Mouse (Mus musculus) embryonic facial prominence, embryonic 14.5 days (tissue): ENCODE data around the gene Prss53. TPM values are rescaled to one million over a fixed set of nuclear protein-coding genes. Genes with fewer than 3 reads are reported as not detected.

Experiments used
- ATAC-seq: fragments of 200-750 bp; cut with Nextera tagmentation; 2 replicates; pipeline ENCODE4 v1.8.0; 2017; ENCODE audit warnings: low read depth, moderate number of reproducible peaks, moderate TSS enrichment
- DNase-seq: peaks from one replicate; pipeline ENCODE4 v3.0.0-alpha.2; 2015; ENCODE audit warnings: low spot score
- H3K27ac ChIP-seq: fragments of 300-500 bp; sonication (generic); replicated peaks from 2 replicates; pipeline ENCODE4 v1.5.1; 2014; ENCODE audit warnings: low read depth, mild to moderate bottlenecking, low read length, moderate library complexity
- H3K27me3 ChIP-seq: fragments of 300-500 bp; sonication (generic); replicated peaks from 2 replicates; pipeline ENCODE4 v1.6.1; 2014; ENCODE audit warnings: low read length; ENCODE audit not compliant: control insufficient read depth, insufficient read depth
- H3K36me3 ChIP-seq: fragments of 300-500 bp; sonication (generic); 2 replicates; pipeline ENCODE4 v1.6.1; 2014; ENCODE audit warnings: low read length, mixed read lengths; ENCODE audit not compliant: control insufficient read depth, insufficient read depth
- H3K4me1 ChIP-seq: fragments of 300-500 bp; sonication (generic); 2 replicates; pipeline ENCODE4 v1.6.1; 2014; ENCODE audit warnings: antibody characterized with exemption, low read length; ENCODE audit not compliant: control insufficient read depth, insufficient read depth
- H3K4me2 ChIP-seq: fragments of 300-500 bp; sonication (generic); 2 replicates; pipeline ENCODE4 v1.6.1; 2014; ENCODE audit warnings: low read depth, mild to moderate bottlenecking, low read length, moderate library complexity, mixed read lengths
- H3K4me3 ChIP-seq: fragments of 300-500 bp; sonication (generic); 2 replicates; pipeline ENCODE4 v1.5.1; 2014; ENCODE audit warnings: low read depth, mild to moderate bottlenecking, low read length
- H3K9ac ChIP-seq: fragments of 300-500 bp; sonication (generic); 2 replicates; pipeline ENCODE4 v1.6.1; 2014; ENCODE audit warnings: low read depth, mild to moderate bottlenecking, low read length, moderate library complexity, mixed read lengths
- H3K9me3 ChIP-seq: fragments of 300-500 bp; sonication (generic); 2 replicates; pipeline ENCODE4 v1.6.1; 2016; ENCODE audit warnings: low read length; ENCODE audit not compliant: control insufficient read depth
- WGBS: fragments of 180-500 bp; shearing (Covaris S2); extraction: QIAGEN DNeasy Blood & Tissue Kit; methylation state at CpG from one replicate; pipeline ENCODE4 v1.1.7; 2014; 5-methylcytosine and 5-hydroxymethylcytosine counted together
- polyA plus RNA-seq: library from polyadenylated mRNA; unstranded; fragments of >200 nt; fragmentation: Nextera tagmentation; extraction: Ambion mirVana; gene quantifications from 2 replicates; pipeline ENCODE4 v1.2.1, GENCODE M21; 2014

Gene Prss53
- polyA plus RNA-seq, 1 experiment from 2014 or later, result 2.4 TPM

- Histone ChIP-seq H3K4me3 (no peak overlapping the region), H3K9me3 (no peaks in the 10 kb centered on the region), H3K36me3 (peaks cover 8% of the 10 kb centered on the region; the same call in 1 of the 2 replicates), H3K27me3 (peaks cover 18% of the 10 kb centered on the region; the same call in 1 of the 2 replicates), H3K9ac (no peak overlapping the region), H3K4me2 (no peak overlapping the region), H3K4me1 (peaks cover 7% of the 10 kb centered on the region), H3K27ac (no peak overlapping the region)
- no peak for ATAC-seq
- WGBS, result 67% methylated on average over 5 of the region's 5 CpGs
- no peak for DNase-seq
These were observed 39.9 kb upstream of the Prss53 start for GRCm38 (mm10) chr7:127930636-127931035.

GRCm38 (mm10) chr7:127929923-127930322, 39.2 kb upstream of the Prss53 start, which contains the start of gene Prss8:
TSS of gene Prss8 (minus strand) at chr7:127930104.
- Histone ChIP-seq H3K9ac (peak within 1 kb of the TSS; percentile 60), H3K4me1 (peaks cover 6% of the 10 kb centered on the region), H3K27me3 (peaks cover 18% of the 10 kb centered on the region; the same call in 1 of the 2 replicates), H3K36me3 (peaks cover 15% of the 10 kb centered on the region), H3K4me3 (peak within 1 kb of the TSS; percentile 36), H3K27ac (no peak within 1 kb of the TSS), H3K9me3 (no peaks in the 10 kb centered on the region), H3K4me2 (peak within 1 kb of the TSS; percentile 48)
- ATAC-seq (no peak), DNase-seq (peak; percentile 61)
- 13% methylated on average over 6 of the region's 6 CpGs for WGBS

DNA sequence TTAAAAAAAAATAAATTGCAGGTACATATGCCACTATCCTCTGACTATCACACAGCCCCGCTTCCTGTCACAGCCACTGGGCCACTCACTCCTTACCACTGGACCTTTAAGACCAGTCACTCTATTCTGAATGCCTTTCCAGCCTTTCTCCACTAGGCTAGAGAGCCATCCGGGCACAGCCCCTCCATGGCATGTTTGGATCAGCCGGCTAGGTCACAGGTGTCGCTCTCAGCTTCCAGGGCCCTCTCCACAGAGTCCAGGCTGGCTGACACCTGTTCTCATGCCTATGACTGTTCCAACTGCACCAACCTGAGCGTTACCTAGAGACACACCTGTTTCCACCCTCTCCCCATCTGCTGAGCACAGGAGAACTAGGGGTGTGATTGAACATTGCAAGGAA, 37.8 kb upstream of the Prss53 start:
- Histone ChIP-seq H3K36me3 (peaks cover 28% of the 10 kb centered on the region), H3K4me3 (peak overlapping the region; percentile 36), H3K27ac (no peak overlapping the region), H3K4me1 (peaks cover 4% of the 10 kb centered on the region), H3K27me3 (peaks cover 18% of the 10 kb centered on the region; the same call in 1 of the 2 replicates), H3K4me2 (peak overlapping the region; percentile 48), H3K9ac (peak overlapping the region; percentile 60; the same call in 1 of the 2 replicates), H3K9me3 (no peaks in the 10 kb centered on the region)
- 64% methylated on average over 5 of the region's 5 CpGs for WGBS
- DNase-seq (no peak), ATAC-seq (0 out of 2 replicates have a peak, but pooled peaks have one; percentile 0)

DNA sequence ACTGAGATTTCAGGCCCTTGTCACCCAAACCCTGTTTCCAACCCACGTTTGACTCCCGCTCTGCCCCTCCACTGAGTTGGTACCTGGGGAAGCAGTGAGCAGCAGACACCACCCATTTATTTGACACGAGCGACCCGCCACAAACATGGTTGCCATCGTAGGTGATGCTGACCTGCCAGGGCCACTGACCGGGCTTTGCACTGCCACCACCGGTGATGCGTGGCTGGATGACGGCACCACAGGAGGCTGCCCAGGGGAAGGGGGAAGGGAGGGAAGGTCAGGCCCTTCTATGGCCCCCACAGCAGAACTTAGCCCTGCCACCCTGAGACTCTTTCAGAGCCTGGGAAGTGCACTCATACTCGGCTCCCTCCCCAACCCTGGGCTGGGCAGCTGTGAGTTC, 37.0 kb upstream of the Prss53 start:
- no peaks in the 10 kb centered on the region for H3K9me3 ChIP-seq
- no peak for DNase-seq
- H3K36me3 ChIP-seq, result peaks cover 36% of the 10 kb centered on the region
- H3K27ac ChIP-seq, result no peak overlapping the region
- H3K4me1 ChIP-seq, result peaks cover 4% of the 10 kb centered on the region
- 92% methylated on average over 8 of the region's 11 CpGs for WGBS
- ATAC-seq, result no peak
- no peak overlapping the region for H3K4me3 ChIP-seq
- no peak overlapping the region for H3K4me2 ChIP-seq
- no peak overlapping the region for H3K9ac ChIP-seq
- H3K27me3 ChIP-seq, result peaks cover 18% of the 10 kb centered on the region; the same call in 1 of the 2 replicates

DNA sequence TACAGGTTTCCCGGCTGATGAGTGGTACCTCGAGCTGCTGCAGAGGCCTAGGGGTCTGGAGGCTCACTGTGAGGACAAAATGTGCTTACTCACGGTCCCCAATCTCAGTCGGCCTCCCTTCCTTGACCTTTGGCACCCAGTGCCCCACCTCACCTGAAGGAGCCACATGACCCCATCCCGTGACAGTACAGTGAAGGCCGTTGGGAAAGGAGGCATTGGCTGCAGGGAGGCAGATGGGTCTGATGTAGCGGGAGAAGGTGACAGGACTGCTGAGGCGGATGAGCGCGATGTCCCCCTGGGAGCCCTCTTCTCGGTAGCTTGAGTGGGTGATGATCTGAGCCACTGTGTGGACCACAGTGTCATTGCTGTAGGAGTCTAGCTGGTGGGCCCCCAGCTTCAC, 36.1 kb upstream of the Prss53 start:
- WGBS, result 86% methylated on average over 11 of the region's 11 CpGs
- DNase-seq, result no peak
- Histone ChIP-seq H3K4me3 (no peak overlapping the region), H3K27ac (no peak overlapping the region), H3K9me3 (no peaks in the 10 kb centered on the region), H3K9ac (no peak overlapping the region), H3K4me1 (peaks cover 4% of the 10 kb centered on the region), H3K36me3 (peaks cover 44% of the 10 kb centered on the region), H3K27me3 (peaks cover 18% of the 10 kb centered on the region; the same call in 1 of the 2 replicates), H3K4me2 (no peak overlapping the region)
- no peak for ATAC-seq

GRCm38 (mm10) chr7:127926066-127926465, 35.3 kb upstream of the Prss53 start:
- DNase-seq, result no peak
- no peak overlapping the region for H3K4me3 ChIP-seq
- no peak overlapping the region for H3K9ac ChIP-seq
- H3K9me3 ChIP-seq, result no peaks in the 10 kb centered on the region
- H3K4me2 ChIP-seq, result no peak overlapping the region; the same call in 1 of the 2 replicates
- peaks cover 52% of the 10 kb centered on the region for H3K36me3 ChIP-seq
- no peak for ATAC-seq
- H3K27me3 ChIP-seq, result peaks cover 18% of the 10 kb centered on the region; the same call in 1 of the 2 replicates
- no peaks in the 10 kb centered on the region for H3K4me1 ChIP-seq
- peak overlapping the region; percentile 72 for H3K27ac ChIP-seq
- whole genome bisulfite sequencing, result 80% methylated on average over 8 of the region's 8 CpGs

- Histone ChIP-seq H3K4me3 (no peak overlapping the region), H3K4me1 (no peaks in the 10 kb centered on the region), H3K27ac (peak overlapping the region; percentile 72), H3K9me3 (no peaks in the 10 kb centered on the region), H3K4me2 (no peak overlapping the region), H3K9ac (no peak overlapping the region), H3K27me3 (peaks cover 17% of the 10 kb centered on the region; the same call in 1 of the 2 replicates), H3K36me3 (peaks cover 60% of the 10 kb centered on the region)
- DNase-seq, result peak; percentile 88
- WGBS, result 69% methylated on average over 5 of the region's 5 CpGs
- peak; percentile 81 for ATAC-seq
These were observed 34.5 kb upstream of the Prss53 start for GRCm38 (mm10) chr7:127925252-127925651.

GRCm38 (mm10) chr7:127923714-127924113, 32.9 kb upstream of the Prss53 start:
- Histone ChIP-seq H3K4me1 (no peaks in the 10 kb centered on the region), H3K4me3 (no peak overlapping the region), H3K27me3 (0 out of 2 replicates have a peak, but pooled peaks cover 5% of the 10 kb centered on the region), H3K9me3 (no peaks in the 10 kb centered on the region), H3K4me2 (no peak overlapping the region), H3K9ac (no peak overlapping the region), H3K36me3 (peaks cover 63% of the 10 kb centered on the region), H3K27ac (no peak overlapping the region)
- no peak for ATAC-seq
- no peak for DNase-seq
- 78% methylated on average over 5 of the region's 5 CpGs for WGBS
